Mouse (Mus musculus): ENCODE results near the gene Prdm15.

The Prdm15 gene

GRCm38 (mm10) chr16:97751884-97752283 lies 99.8 kb downstream of the Prdm15 start:
- no peak for DNase-seq (ENCODE audit: low spot score)

- DNase-seq (ENCODE audit: low spot score): no peak
These were observed 103.2 kb downstream of the Prdm15 start for GRCm38 (mm10) chr16:97748421-97748820.
